ENCODE assay signal across 28 mouse cellular contexts in the genomic region with DNA sequence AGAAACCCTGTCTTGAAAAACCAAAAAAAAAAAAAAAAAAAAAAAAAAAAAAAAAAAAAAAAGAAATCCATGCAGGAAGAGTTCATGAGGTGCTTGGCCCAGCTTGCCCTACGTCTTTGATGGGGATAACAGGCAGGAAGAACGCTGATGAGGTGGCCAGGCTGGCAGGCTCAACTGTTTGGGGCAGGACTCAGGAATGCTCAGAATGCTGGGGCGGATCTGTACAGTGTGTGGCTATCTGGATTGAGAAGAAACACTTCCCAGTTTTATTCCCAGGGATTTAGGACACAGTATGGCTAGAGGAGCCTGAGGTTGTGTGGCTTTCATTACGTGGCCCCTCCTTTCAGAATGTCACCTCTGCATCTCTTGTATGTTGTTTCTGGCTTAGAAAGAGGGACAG.
DNase-seq lines count a peak whose midpoint lies in the region; ATAC-seq lines count a peak whose summit lies in the region.
"Had no signal": no experiment of that assay in that cellular context is flagged by ENCODE, and none has a peak within 500 bp of the region (broad histone marks: within the 10 kb centered on the region; RNA-seq: fewer than 3 reads in every experiment).

No protein-coding gene starts in this region.

- no peak overlapping the region for H3K4me2 ChIP-seq in kidney, embryonic 16.5 days (replicated peaks; ENCODE audit: low read depth, low read length)
- H3K4me2 ChIP-seq in kidney, embryonic 15.5 days, result no peak overlapping the region
- H3K4me2 ChIP-seq: forebrain, embryonic 13.5 days; heart, embryonic 13.5 days; limb, embryonic 13.5 days; liver, embryonic 11.5 days; midbrain, embryonic 15.5 days; neural tube, embryonic 15.5 days had no signal

- H3K9me3 ChIP-seq in kidney, embryonic 16.5 days (ENCODE audit: low read length), result no peaks in the 10 kb centered on the region
- no peaks in the 10 kb centered on the region for H3K9me3 ChIP-seq in kidney, embryonic 15.5 days (replicated peaks)
- H3K9me3 ChIP-seq: forebrain, embryonic 13.5 days; heart, embryonic 13.5 days; limb, embryonic 13.5 days; midbrain, embryonic 10.5 days; midbrain, embryonic 15.5 days; neural tube, embryonic 15.5 days had no signal

- peak; percentile 55 for DNase-seq in gastrocnemius, postnatal 25 days
- no peak for DNase-seq in gastrocnemius, postnatal 4 days (ENCODE audit: low spot score in 2 of 2)
- peak; percentile 40 for DNase-seq in lung, postnatal 36 days
- no peak for DNase-seq in lung, postnatal 10 days
- DNase-seq in ZHBTc4 (ENCODE audit: low read depth, low spot score), result peak; percentile 23
- DNase-seq in testis, postnatal 10 days (ENCODE audit: low spot score), result no peak
- DNase-seq: adrenal gland, postnatal 10 days; B cell, adult 2 months; cerebellum, adult 11 months; cerebellum, adult 9-10 months; cerebellum, postnatal 36 days; heart, postnatal 10 days; kidney, adult 8-10 months; kidney, postnatal 25 days; retina, postnatal 1 day; right cerebral cortex, postnatal 14 days; thymus, adult 18-20 months; thymus, postnatal 25 days had no signal

- WGBS in kidney, embryonic 16.5 days, result 50% methylated on average over 4 of the region's 4 CpGs
- 58% methylated on average over 4 of the region's 4 CpGs for WGBS in kidney, embryonic 15.5 days

- peak; percentile 47; the same call in 1 of the 2 replicates for ATAC-seq in kidney, embryonic 16.5 days (ENCODE audit: low FRiP score, low TSS enrichment)
- ATAC-seq in kidney, embryonic 15.5 days (replicated peaks; ENCODE audit: low FRiP score), result no peak
- ATAC-seq: forebrain, embryonic 13.5 days; hindbrain, embryonic 16.5 days; midbrain, embryonic 15.5 days had no signal

- no peaks in the 10 kb centered on the region for H3K27me3 ChIP-seq in kidney, embryonic 16.5 days (ENCODE audit: insufficient read depth, low read length)
- 0 out of 2 replicates have a peak, but pooled peaks cover 8% of the 10 kb centered on the region for H3K27me3 ChIP-seq in kidney, embryonic 15.5 days
- H3K27me3 ChIP-seq: forebrain, embryonic 13.5 days; limb, embryonic 13.5 days; midbrain, embryonic 15.5 days; neural tube, embryonic 15.5 days had no signal

- no peak overlapping the region for H3K27ac ChIP-seq in kidney, embryonic 16.5 days (ENCODE audit: low read length)
- no peak overlapping the region for H3K27ac ChIP-seq in kidney, embryonic 15.5 days
- H3K27ac ChIP-seq: forebrain, embryonic 13.5 days; heart, embryonic 13.5 days; limb, embryonic 13.5 days; midbrain, embryonic 15.5 days; neural tube, embryonic 15.5 days had no signal

- H3K4me1 ChIP-seq in kidney, embryonic 16.5 days (ENCODE audit: insufficient read depth, low read length), result peaks cover 5% of the 10 kb centered on the region; the same call in 1 of the 2 replicates
- peaks cover 15% of the 10 kb centered on the region; the same call in 1 of the 2 replicates for H3K4me1 ChIP-seq in kidney, embryonic 15.5 days
- H3K4me1 ChIP-seq: limb, embryonic 13.5 days; midbrain, embryonic 15.5 days had no signal

- no peak overlapping the region for H3K4me3 ChIP-seq in kidney, embryonic 16.5 days (ENCODE audit: low read length)
- H3K4me3 ChIP-seq in kidney, embryonic 15.5 days (replicated peaks), result no peak overlapping the region
- H3K4me3 ChIP-seq: forebrain, embryonic 13.5 days; heart, embryonic 13.5 days; limb, embryonic 13.5 days; midbrain, embryonic 10.5 days; midbrain, embryonic 15.5 days; neural tube, embryonic 15.5 days had no signal

- no peaks in the 10 kb centered on the region for H3K36me3 ChIP-seq in kidney, embryonic 16.5 days (ENCODE audit: insufficient read depth, low read length)
- no peaks in the 10 kb centered on the region for H3K36me3 ChIP-seq in kidney, embryonic 15.5 days
- H3K36me3 ChIP-seq: heart, embryonic 13.5 days; limb, embryonic 13.5 days; midbrain, embryonic 10.5 days; midbrain, embryonic 15.5 days; neural tube, embryonic 15.5 days had no signal

- no peak overlapping the region for H3K9ac ChIP-seq in kidney, embryonic 16.5 days (replicated peaks; ENCODE audit: low read length)
- no peak overlapping the region for H3K9ac ChIP-seq in kidney, embryonic 15.5 days
- H3K9ac ChIP-seq: forebrain, embryonic 13.5 days; heart, embryonic 13.5 days; limb, embryonic 13.5 days; midbrain, embryonic 15.5 days; neural tube, embryonic 15.5 days had no signal

Comparison
In these comparisons a context has a peak if more than half of its experiments do, and no peak if none do; other contexts are left out.
1. DNase-seq: peak in gastrocnemius, postnatal 25 days (single experiment), lung, postnatal 36 days (single experiment) and ZHBTc4 (single experiment); none in gastrocnemius, postnatal 4 days (0 of 2), lung, postnatal 10 days (single experiment) and testis, postnatal 10 days (single experiment).